8 mouse cellular contexts compared by ENCODE assay signal in genomic region chr13:71105229-71105838, GRCm38 (mm10).
DNase-seq lines count a peak whose midpoint lies in the region; ATAC-seq and TF ChIP-seq lines count a peak whose summit lies in the region.

No protein-coding gene starts in this region.

- peak overlapping the region in 2 of 3 experiments; percentile 30 to 43 for H3K4me3 ChIP-seq in CH12.LX (replicated peaks in 1 of 3; ENCODE audit: low read depth in 2 of 3, low read length in 2 of 3, poor library complexity in 1 of 3)
- H3K4me3 ChIP-seq in embryonic facial prominence, embryonic 10.5 days, result peak overlapping the region; percentile 44
- peak overlapping the region; percentile 34 to 35; a peak in 3 of 4 replicates for H3K4me3 ChIP-seq in heart, embryonic 14.5 days (ENCODE audit: control insufficient read depth in 1 of 2, insufficient read depth in 1 of 2, low read depth in 1 of 2, low read length in 2 of 2)
- peak overlapping the region; percentile 16; the same call in 1 of the 2 replicates for H3K4me3 ChIP-seq in kidney, postnatal 0 days (replicated peaks; ENCODE audit: low read depth, low read length)
- H3K4me3 ChIP-seq in neural tube, embryonic 12.5 days, result peak overlapping the region; percentile 26

- no peaks in the 10 kb centered on the region for H3K36me3 ChIP-seq in CH12.LX (replicated peaks in 1 of 2; ENCODE audit: control insufficient read depth in 1 of 2, insufficient read depth in 1 of 2, low read length in 1 of 2)
- H3K36me3 ChIP-seq in embryonic facial prominence, embryonic 10.5 days (replicated peaks), result no peaks in the 10 kb centered on the region
- H3K36me3 ChIP-seq in heart, embryonic 14.5 days (ENCODE audit: control insufficient read depth, insufficient read depth, low read length), result no peaks in the 10 kb centered on the region
- H3K36me3 ChIP-seq in kidney, postnatal 0 days (ENCODE audit: insufficient read depth, low read length), result no peaks in the 10 kb centered on the region
- no peaks in the 10 kb centered on the region for H3K36me3 ChIP-seq in neural tube, embryonic 12.5 days

- peak overlapping the region; percentile 62 for H3K9ac ChIP-seq in CH12.LX (ENCODE audit: insufficient read depth, low read depth)
- peak overlapping the region; percentile 62 for H3K9ac ChIP-seq in heart, embryonic 14.5 days (ENCODE audit: low read length)
- peak overlapping the region; percentile 14; the same call in 1 of the 2 replicates for H3K9ac ChIP-seq in kidney, postnatal 0 days (ENCODE audit: low read depth, low read length)
- peak overlapping the region; percentile 40 for H3K9ac ChIP-seq in neural tube, embryonic 12.5 days

- 9% methylated on average over 18 of the region's 18 CpGs for WGBS in embryonic facial prominence, embryonic 10.5 days
- 17% methylated on average over 18 of the region's 18 CpGs for WGBS in heart, embryonic 14.5 days
- 9% methylated on average over 18 of the region's 18 CpGs for WGBS in kidney, postnatal 0 days
- 11% methylated on average over 18 of the region's 18 CpGs for WGBS in neural tube, embryonic 12.5 days

- no peaks in the 10 kb centered on the region for H3K79me2 ChIP-seq in CH12.LX (replicated peaks; ENCODE audit: control insufficient read depth, extremely low read depth, insufficient read depth, poor library complexity, severe bottlenecking)

- DNase-seq in CH12.LX (ENCODE audit: extremely low read depth) (peak; percentile 61), liver (peak; percentile 57)
- peak; percentile 71 for DNase-seq in adrenal gland, postnatal 25 days
- peak; percentile 88 for DNase-seq in embryonic facial prominence, embryonic 10.5 days (ENCODE audit: low spot score)
- DNase-seq in kidney, postnatal 0 days (ENCODE audit: low spot score), result peak; percentile 75
- DNase-seq in urinary bladder, postnatal 25 days (ENCODE audit: low spot score), result peak; percentile 55

- H3K27me3 ChIP-seq in CH12.LX (replicated peaks), result no peaks in the 10 kb centered on the region
- H3K27me3 ChIP-seq in embryonic facial prominence, embryonic 10.5 days (replicated peaks; ENCODE audit: low read depth, poor library complexity, severe bottlenecking), result peaks cover 23% of the 10 kb centered on the region
- H3K27me3 ChIP-seq in heart, embryonic 14.5 days (ENCODE audit: control insufficient read depth, insufficient read depth, low read length), result peaks cover 7% of the 10 kb centered on the region; the same call in 1 of the 2 replicates
- no peaks in the 10 kb centered on the region for H3K27me3 ChIP-seq in kidney, postnatal 0 days (ENCODE audit: insufficient read depth, low read length)
- H3K27me3 ChIP-seq in neural tube, embryonic 12.5 days (replicated peaks), result no peaks in the 10 kb centered on the region; the same call in none of the 2 replicates

- TF ChIP-seq CTCF in CH12.LX (conservative IDR thresholded peaks at IDR 0.05 in 1 of 2, IDR thresholded peaks at IDR 0.05 in 1 of 2; ENCODE audit: low read depth in 2 of 2, low read length in 2 of 2), result peak; percentile 50 to 90
- TF ChIP-seq CTCF in kidney, postnatal 0 days (IDR thresholded peaks at IDR 0.05; ENCODE audit: low read depth), result peak; percentile 90

- no peak for TF ChIP-seq POLR2A in CH12.LX (IDR thresholded peaks at IDR 0.05; ENCODE audit: low read depth, low read length)

- no peaks in the 10 kb centered on the region for H3K9me3 ChIP-seq in CH12.LX (replicated peaks; ENCODE audit: low read length)
- H3K9me3 ChIP-seq in embryonic facial prominence, embryonic 10.5 days, result no peaks in the 10 kb centered on the region
- no peaks in the 10 kb centered on the region for H3K9me3 ChIP-seq in heart, embryonic 14.5 days (ENCODE audit: control insufficient read depth, low read length)
- H3K9me3 ChIP-seq in kidney, postnatal 0 days (replicated peaks; ENCODE audit: low read length), result no peaks in the 10 kb centered on the region
- no peaks in the 10 kb centered on the region for H3K9me3 ChIP-seq in neural tube, embryonic 12.5 days

- no peak for ATAC-seq in heart, embryonic 14.5 days (ENCODE audit: insufficient number of reproducible peaks, insufficient read depth, low FRiP score, low read depth)
- ATAC-seq in kidney, postnatal 0 days (replicated peaks; ENCODE audit: low FRiP score, low read depth), result no peak
- peak; percentile 81 for ATAC-seq in neural tube, embryonic 12.5 days (ENCODE audit: low FRiP score, low read depth)

- TF ChIP-seq RAD21 in CH12.LX (IDR thresholded peaks at IDR 0.05; ENCODE audit: low read depth, low read length), result peak; percentile 97

- H3K4me2 ChIP-seq in CH12.LX (ENCODE audit: insufficient read depth, low read depth, poor library complexity, severe bottlenecking), result peak overlapping the region; percentile 99
- H3K4me2 ChIP-seq in heart, embryonic 14.5 days (ENCODE audit: low read length), result peak overlapping the region; percentile 71
- peak overlapping the region; percentile 50 for H3K4me2 ChIP-seq in kidney, postnatal 0 days (ENCODE audit: low read length)
- peak overlapping the region; percentile 59 for H3K4me2 ChIP-seq in neural tube, embryonic 12.5 days (replicated peaks)

- H3K4me1 ChIP-seq in CH12.LX (ENCODE audit: control insufficient read depth in 1 of 2, insufficient read depth in 2 of 2), result peaks cover 9 to 20% of the 10 kb centered on the region in 2 experiments; a peak in 3 of 4 replicates
- peaks cover 17% of the 10 kb centered on the region for H3K4me1 ChIP-seq in embryonic facial prominence, embryonic 10.5 days
- H3K4me1 ChIP-seq in heart, embryonic 14.5 days (ENCODE audit: control insufficient read depth in 2 of 2, insufficient read depth in 2 of 2, low read length in 2 of 2), result peaks cover 0 to 4% of the 10 kb centered on the region in 2 experiments; a peak in 1 of 4 replicates
- H3K4me1 ChIP-seq in kidney, postnatal 0 days (replicated peaks; ENCODE audit: insufficient read depth, low read length), result no peaks in the 10 kb centered on the region
- H3K4me1 ChIP-seq in neural tube, embryonic 12.5 days, result peaks cover 5% of the 10 kb centered on the region; the same call in 1 of the 2 replicates

- peak; percentile 24; the same call in 1 of the 2 replicates for TF ChIP-seq EP300 in CH12.LX (IDR thresholded peaks at IDR 0.05; ENCODE audit: low read length)

- H3K27ac ChIP-seq in CH12.LX (ENCODE audit: insufficient read depth, low read depth), result no peak overlapping the region
- H3K27ac ChIP-seq in embryonic facial prominence, embryonic 10.5 days (replicated peaks), result no peak overlapping the region; the same call in 1 of the 2 replicates
- no peak overlapping the region for H3K27ac ChIP-seq in heart, embryonic 14.5 days (replicated peaks in 1 of 2; ENCODE audit: control insufficient read depth in 1 of 2, insufficient read depth in 1 of 2, low read depth in 2 of 2, low read length in 2 of 2)
- no peak overlapping the region for H3K27ac ChIP-seq in kidney, postnatal 0 days
- H3K27ac ChIP-seq in neural tube, embryonic 12.5 days, result no peak overlapping the region

- dilution Hi-C loops in CH12.LX (cut with MboI; ENCODE audit: extremely low pct_ligation_motif_present, extremely low pct_unique_long_range_greater_than_20kb, low sequenced_read_pairs), result no loop called here

- in situ Hi-C loops in CH12.LX (cut with MboI; ENCODE audit: low pct_ligation_motif_present, low pct_unique_long_range_greater_than_20kb, low sequenced_read_pairs), result no loop called here

TF ChIP-seq in CH12.LX, 34 proteins besides CTCF, POLR2A, EP300 and RAD21 (continues in another document):
- TF ChIP-seq ZNF384 (IDR thresholded peaks at IDR 0.05; ENCODE audit: low read depth, low read length), result no peak
- TF ChIP-seq MAZ (IDR thresholded peaks at IDR 0.05; ENCODE audit: low read depth, low read length), result no peak
- TF ChIP-seq BHLHE40 (IDR thresholded peaks at IDR 0.05; ENCODE audit: low read depth, low read length), result 0 out of 2 replicates have a peak, but pooled peaks have one; percentile 5
- TF ChIP-seq TBP (conservative IDR thresholded peaks at IDR 0.05; ENCODE audit: low read depth, low read length), result no peak
- TF ChIP-seq UBTF (IDR thresholded peaks at IDR 0.05; ENCODE audit: low read depth, low read length), result no peak
- TF ChIP-seq ZKSCAN1 (IDR thresholded peaks at IDR 0.05; ENCODE audit: borderline replicate concordance, low read depth, low read length), result no peak
- peak; percentile 88 for TF ChIP-seq SMC3 (IDR thresholded peaks at IDR 0.05; ENCODE audit: low read depth, low read length)
- TF ChIP-seq MEF2A (IDR thresholded peaks at IDR 0.05; ENCODE audit: borderline replicate concordance, low read depth, low read length), result 0 out of 2 replicates have a peak, but pooled peaks have one; percentile 46
- no peak for TF ChIP-seq E2F4 (IDR thresholded peaks at IDR 0.05; ENCODE audit: insufficient replicate concordance, low read depth, low read length)
- TF ChIP-seq MYC (IDR thresholded peaks at IDR 0.05; ENCODE audit: low read depth, low read length), result no peak
- TF ChIP-seq USF2 (conservative IDR thresholded peaks at IDR 0.05; ENCODE audit: low read depth, low read length), result no peak
- TF ChIP-seq HCFC1 (IDR thresholded peaks at IDR 0.05; ENCODE audit: low read depth, low read length), result no peak
- TF ChIP-seq MAFK (IDR thresholded peaks at IDR 0.05; ENCODE audit: insufficient replicate concordance, low read length), result no peak
- 0 out of 2 replicates have a peak, but pooled peaks have one; percentile 27 for TF ChIP-seq CHD1 (IDR thresholded peaks at IDR 0.05; ENCODE audit: low read depth, low read length)
- TF ChIP-seq MAX (IDR thresholded peaks at IDR 0.05; ENCODE audit: low read length), result peak; percentile 45; the same call in 1 of the 2 replicates
- TF ChIP-seq GABPA (IDR thresholded peaks at IDR 0.05; ENCODE audit: insufficient replicate concordance, low read depth, low read length), result no peak
- no peak for TF ChIP-seq MXI1 (IDR thresholded peaks at IDR 0.05; ENCODE audit: low read depth, low read length)
- no peak for TF ChIP-seq PAX5 (IDR thresholded peaks at IDR 0.05; ENCODE audit: low read length)
- TF ChIP-seq NRF1 (IDR thresholded peaks at IDR 0.05; ENCODE audit: low read depth, low read length), result 0 out of 2 replicates have a peak, but pooled peaks have one; percentile 11
- no peak; the same call in 1 of the 2 replicates for TF ChIP-seq ZC3H11A (IDR thresholded peaks at IDR 0.05; ENCODE audit: low read depth, low read length)
- no peak for TF ChIP-seq CHD2 (IDR thresholded peaks at IDR 0.05; ENCODE audit: low read length)
- no peak for TF ChIP-seq JUN (IDR thresholded peaks at IDR 0.05; ENCODE audit: insufficient read depth, low read depth, low read length)
- TF ChIP-seq SIN3A (IDR thresholded peaks at IDR 0.05; ENCODE audit: low read length), result peak; percentile 62; the same call in 1 of the 2 replicates
- 0 out of 2 replicates have a peak, but pooled peaks have one; percentile 33 for TF ChIP-seq NELFE (IDR thresholded peaks at IDR 0.05; ENCODE audit: low read depth, low read length)
- peak; percentile 41; the same call in 1 of the 2 replicates for TF ChIP-seq TCF12 (IDR thresholded peaks at IDR 0.05; ENCODE audit: low read depth, low read length)
- TF ChIP-seq POLR2AphosphoS2 (IDR thresholded peaks at IDR 0.05; ENCODE audit: low read depth, low read length), result no peak
- TF ChIP-seq USF1 (IDR thresholded peaks at IDR 0.05; ENCODE audit: low read depth, low read length), result no peak
